Mouse (Mus musculus) bone marrow, adult 2 months (tissue): Measurements from ENCODE around the gene Zfp687.

Source experiments
- CTCF ChIP-seq: fragments of 200-500 bp; IDR thresholded peaks from 2 replicates; pipeline ENCODE4 v1.5.1; 2011; ENCODE audit warnings: low read length, control low read depth; ENCODE audit not compliant: control insufficient read depth, insufficient read depth
- POLR2A ChIP-seq: fragments of 200-500 bp; IDR thresholded peaks from 2 replicates; pipeline ENCODE4 v1.6.1; 2011; ENCODE audit warnings: low read depth, mild to moderate bottlenecking, control low read depth, low read length, borderline replicate concordance; ENCODE audit not compliant: control insufficient read depth

GRCm38 (mm10) chr3:95052959-95053358 is 37.7 kb upstream of the Zfp687 start:
- TF ChIP-seq CTCF: no peak
- TF ChIP-seq POLR2A: no peak
